In genomic region chr2:156381350-156381749, GRCm38 (mm10) we compare ENCODE assay signal across 16 mouse cellular contexts. TPM values are rescaled to one million over a fixed set of nuclear protein-coding genes. Genes with fewer than 3 reads are reported as not detected.
A peak's percentile ranks its signal among the peaks of the same experiment; 100 is the strongest.
DNase-seq lines count a peak whose midpoint lies in the region; ATAC-seq and TF ChIP-seq lines count a peak whose summit lies in the region.
"Had no signal": no experiment of that assay in that cellular context is flagged by ENCODE, and none has a peak within 500 bp of the region (broad histone marks: within the 10 kb centered on the region; RNA-seq: fewer than 3 reads in every experiment).

No protein-coding gene starts in this region.

- no peaks in the 10 kb centered on the region for H3K36me3 ChIP-seq in forebrain, embryonic 10.5 days (replicated peaks)
- H3K36me3 ChIP-seq in forebrain, embryonic 11.5 days (ENCODE audit: control insufficient read depth, insufficient read depth, low read length) = no peaks in the 10 kb centered on the region
- no peaks in the 10 kb centered on the region for H3K36me3 ChIP-seq in ES-Bruce4 (ENCODE audit: control insufficient read depth, insufficient read depth, low read length, poor library complexity, severe bottlenecking)
- H3K36me3 ChIP-seq: heart, embryonic 12.5 days; hindbrain, embryonic 12.5 days; limb, embryonic 15.5 days had no signal

- intact Hi-C loops in left cerebral cortex, adult 2 months (cut with DNase I) = loop anchor here (5.0 kb wide), 2 partner anchors 96 to 111 kb away; no protein-coding TSS in a partner anchor
- intact Hi-C loops in left cerebral cortex, postnatal 10 days (cut with DNase I) = no loop called here

- 68% methylated on average over 4 of the region's 4 CpGs for WGBS in forebrain, embryonic 10.5 days
- 61% methylated on average over 4 of the region's 4 CpGs for WGBS in forebrain, embryonic 11.5 days

- no peak overlapping the region for H3K4me2 ChIP-seq in forebrain, embryonic 11.5 days (ENCODE audit: low read depth, low read length, severe bottlenecking)
- H3K4me2 ChIP-seq: heart, embryonic 12.5 days; hindbrain, embryonic 12.5 days; limb, embryonic 15.5 days had no signal

- H3K27ac ChIP-seq in forebrain, embryonic 10.5 days = 0 out of 2 replicates have a peak overlapping the region, but pooled peaks have one; percentile 0
- H3K27ac ChIP-seq in forebrain, embryonic 11.5 days (ENCODE audit: low read depth, low read length) = no peak overlapping the region
- H3K27ac ChIP-seq in left cerebral cortex, adult 2 months = no peak overlapping the region
- no peak overlapping the region for H3K27ac ChIP-seq in ES-Bruce4 (ENCODE audit: insufficient read depth, low read length)
- H3K27ac ChIP-seq: hindbrain, embryonic 12.5 days; limb, embryonic 15.5 days had no signal

- no peak overlapping the region for H3K9ac ChIP-seq in forebrain, embryonic 11.5 days (ENCODE audit: low read length)
- H3K9ac ChIP-seq in ES-Bruce4 (ENCODE audit: low read depth, poor library complexity, severe bottlenecking) = no peak overlapping the region
- H3K9ac ChIP-seq: heart, embryonic 12.5 days; hindbrain, embryonic 12.5 days; limb, embryonic 15.5 days had no signal

- DNase-seq in forebrain, embryonic 10.5 days (ENCODE audit: extremely low spot score, low spot score) = peak; percentile 24
- DNase-seq in forebrain, embryonic 11.5 days (ENCODE audit: low spot score) = no peak
- DNase-seq in left cerebral cortex, adult 2 months (ENCODE audit: extremely low spot score in 1 of 2, low spot score in 2 of 2) = no peak
- DNase-seq in left cerebral cortex, postnatal 10 days (ENCODE audit: extremely low spot score in 1 of 2, low spot score in 2 of 2) = no peak
- peak; percentile 55 for DNase-seq in embryo, embryonic 11 days
- no peak for DNase-seq in urinary bladder, adult 2 months (ENCODE audit: low spot score)
- DNase-seq in neural tube, embryonic 10.5 days (ENCODE audit: extremely low spot score, low spot score) = no peak
- DNase-seq: cerebellum, adult 8-10 months; gastrocnemius, postnatal 36 days; kidney, adult 2 months; lung, postnatal 10 days; thymus, adult 2 months had no signal

- H3K9me3 ChIP-seq in forebrain, embryonic 10.5 days = peaks cover 7% of the 10 kb centered on the region; the same call in 1 of the 2 replicates
- H3K9me3 ChIP-seq in forebrain, embryonic 11.5 days (ENCODE audit: control insufficient read depth, low read length) = no peaks in the 10 kb centered on the region
- no peaks in the 10 kb centered on the region for H3K9me3 ChIP-seq in ES-Bruce4 (replicated peaks; ENCODE audit: control insufficient read depth, insufficient read depth, low read length, poor library complexity, severe bottlenecking)
- H3K9me3 ChIP-seq: limb, embryonic 15.5 days had no signal

- no peak for ATAC-seq in forebrain, embryonic 11.5 days (replicated peaks; ENCODE audit: low FRiP score)

- no peak overlapping the region for H3K4me3 ChIP-seq in forebrain, embryonic 10.5 days
- H3K4me3 ChIP-seq in forebrain, embryonic 11.5 days (ENCODE audit: low read depth, low read length) = no peak overlapping the region
- H3K4me3 ChIP-seq in left cerebral cortex, adult 2 months = no peak overlapping the region
- no peak overlapping the region for H3K4me3 ChIP-seq in ES-Bruce4 (ENCODE audit: low read depth, low read length)
- H3K4me3 ChIP-seq: heart, embryonic 12.5 days; hindbrain, embryonic 12.5 days; limb, embryonic 15.5 days had no signal

- peaks cover 10% of the 10 kb centered on the region for H3K4me1 ChIP-seq in forebrain, embryonic 10.5 days
- no peaks in the 10 kb centered on the region for H3K4me1 ChIP-seq in forebrain, embryonic 11.5 days (replicated peaks; ENCODE audit: control insufficient read depth, insufficient read depth, low read length)
- no peaks in the 10 kb centered on the region for H3K4me1 ChIP-seq in ES-Bruce4 (ENCODE audit: control insufficient read depth, insufficient read depth, low read length)
- H3K4me1 ChIP-seq: heart, embryonic 12.5 days; hindbrain, embryonic 12.5 days; limb, embryonic 15.5 days had no signal

- TF ChIP-seq POLR2A in ES-Bruce4 (IDR thresholded peaks at IDR 0.05; ENCODE audit: insufficient read depth, low read length) = no peak

- no peaks in the 10 kb centered on the region for H3K27me3 ChIP-seq in forebrain, embryonic 10.5 days (ENCODE audit: poor library complexity, severe bottlenecking)
- no peaks in the 10 kb centered on the region for H3K27me3 ChIP-seq in forebrain, embryonic 11.5 days (ENCODE audit: control insufficient read depth, insufficient read depth, low read length)
- no peaks in the 10 kb centered on the region for H3K27me3 ChIP-seq in ES-Bruce4 (ENCODE audit: control insufficient read depth, insufficient read depth, low read length, poor library complexity, severe bottlenecking)
- H3K27me3 ChIP-seq: heart, embryonic 12.5 days; hindbrain, embryonic 12.5 days; limb, embryonic 15.5 days had no signal

- TF ChIP-seq EP300 in ES-Bruce4 (IDR thresholded peaks at IDR 0.05; ENCODE audit: insufficient read depth, low read depth, low read length) = no peak

- TF ChIP-seq CTCF in left cerebral cortex, adult 2 months (IDR thresholded peaks at IDR 0.05) = peak; percentile 33
- peak; percentile 29 for TF ChIP-seq CTCF in ES-Bruce4 (IDR thresholded peaks at IDR 0.05; ENCODE audit: low read depth, low read length)

RNA-seq across cellular contexts. Expression of gene Epb41l1, which starts 39.4 kb away (rescaled TPM):
- 0.93 and 1.1 TPM in 2 replicates for polyA plus RNA-seq in forebrain, embryonic 10.5 days (2016; fragmentation: Nextera tagmentation; extraction: Ambion mirVana)
- polyA plus RNA-seq in forebrain, embryonic 11.5 days (2014; fragmentation: Nextera tagmentation; extraction: Ambion mirVana) = 3.1 and 3.6 TPM in 2 replicates
- 100 to 1,000 TPM; 376 to 385 TPM for total RNA-seq in left cerebral cortex, adult 2 months (2021)
- 100 to 1,000 TPM; 269 to 284 TPM for total RNA-seq in left cerebral cortex, postnatal 10 days (2021)
- 21.4 and 23.6 TPM in 2 replicates for polyA plus RNA-seq in ES-Bruce4 (2011; ENCODE audit: insufficient read depth, insufficient read length, low read depth, missing spikeins)
- 36.9 and 46.7 TPM in 2 replicates for polyA plus RNA-seq in urinary bladder, adult 2 months (2012; rRNA removed)

Comparison
In these comparisons a context has a peak if more than half of its experiments do, and no peak if none do; other contexts are left out.
1. DNase-seq: peak in forebrain, embryonic 10.5 days (single experiment) and embryo, embryonic 11 days (single experiment); none in forebrain, embryonic 11.5 days (single experiment), left cerebral cortex, adult 2 months (0 of 2), left cerebral cortex, postnatal 10 days (0 of 2), urinary bladder, adult 2 months (single experiment) and neural tube, embryonic 10.5 days (single experiment).